Mouse (Mus musculus) C2C12 (cell line): ENCODE results near the gene Pkd1. TPM values are rescaled to one million over a fixed set of nuclear protein-coding genes. Genes with fewer than 3 reads are reported as not detected.

Source experiments
- H3K27me3 ChIP-seq: one replicate; pipeline ENCODE4 v1.6.1; 2011; ENCODE audit not compliant: control insufficient read depth, insufficient read depth, insufficient read length
- H3K36me3 ChIP-seq: one replicate; pipeline ENCODE4 v1.6.1; 2011; ENCODE audit not compliant: control insufficient read depth, insufficient read depth
- H3K4me3 ChIP-seq: one replicate; pipeline ENCODE4 v1.5.1; 2011; ENCODE audit warnings: mild to moderate bottlenecking, control low read depth; ENCODE audit not compliant: poor library complexity, insufficient read depth, severe bottlenecking
- H3K79me2 ChIP-seq: one replicate; pipeline ENCODE4 v1.6.1; 2011; ENCODE audit not compliant: control insufficient read depth, insufficient read depth
- H3K79me3 ChIP-seq: one replicate; pipeline ENCODE4 v1.6.1; 2011; ENCODE audit warnings: low read depth, control low read depth
- H3ac ChIP-seq: one replicate; pipeline ENCODE3; 2011; ENCODE audit warnings: low read depth; ENCODE audit not compliant: control insufficient read depth, insufficient read length
- CEBPB ChIP-seq: IDR thresholded peaks from one replicate; pipeline ENCODE4 v1.6.1; 2011; ENCODE audit warnings: low read depth, mild to moderate bottlenecking, control low read depth, moderate library complexity
- CTCF ChIP-seq: IDR thresholded peaks from one replicate; pipeline ENCODE4 v1.5.1; 2011; ENCODE audit not compliant: control insufficient read depth, insufficient read depth, insufficient read length
- FOSL1 ChIP-seq: IDR thresholded peaks from one replicate; pipeline ENCODE4 v1.8.0; 2011; ENCODE audit warnings: mild to moderate bottlenecking, low read length; ENCODE audit not compliant: poor library complexity, insufficient read depth, severe bottlenecking
- MAX ChIP-seq: IDR thresholded peaks from one replicate; pipeline ENCODE4 v1.6.1; 2011; ENCODE audit warnings: mild to moderate bottlenecking, control low read depth
- MYOD1 ChIP-seq: IDR thresholded peaks from one replicate; pipeline ENCODE4 v1.6.1; 2011; ENCODE audit warnings: low read depth; ENCODE audit not compliant: control insufficient read depth, insufficient read length
- MYOG ChIP-seq: IDR thresholded peaks from one replicate; pipeline ENCODE4 v1.6.1; 2011; ENCODE audit not compliant: control insufficient read depth, insufficient read length; ENCODE audit errors: extremely low read depth
- USF1 ChIP-seq: IDR thresholded peaks from one replicate; pipeline ENCODE4 v1.6.1; 2011; ENCODE audit warnings: low read depth, mild to moderate bottlenecking, control low read depth, moderate library complexity
- long read RNA-seq, 2 experiments: library from polyadenylated mRNA; unstranded; transcript quantifications; one replicate each; pipeline ENCODE4 v2.0.0; 2019 to 2020
- polyA plus RNA-seq: library from polyadenylated mRNA; unstranded; fragments of >200 nt; fragmentation: generic; extraction: Trizol; gene quantifications from one replicate; pipeline ENCODE4 v1.2.1, GENCODE M21; 2012; ENCODE audit warnings: missing spikeins

Gene Pkd1
- 50.6 TPM for polyA plus RNA-seq
- long read RNA-seq, experiment 1, partial matches to known transcripts, result 3 of 14 reads
- long read RNA-seq, experiment 1, other reads (novel, unspliced or antisense), result 11 of 14 reads
- long read RNA-seq, experiment 2, partial matches to known transcripts, result 22 of 34 reads
- long read RNA-seq, experiment 2, other reads (novel, unspliced or antisense), result 12 of 34 reads

DNA sequence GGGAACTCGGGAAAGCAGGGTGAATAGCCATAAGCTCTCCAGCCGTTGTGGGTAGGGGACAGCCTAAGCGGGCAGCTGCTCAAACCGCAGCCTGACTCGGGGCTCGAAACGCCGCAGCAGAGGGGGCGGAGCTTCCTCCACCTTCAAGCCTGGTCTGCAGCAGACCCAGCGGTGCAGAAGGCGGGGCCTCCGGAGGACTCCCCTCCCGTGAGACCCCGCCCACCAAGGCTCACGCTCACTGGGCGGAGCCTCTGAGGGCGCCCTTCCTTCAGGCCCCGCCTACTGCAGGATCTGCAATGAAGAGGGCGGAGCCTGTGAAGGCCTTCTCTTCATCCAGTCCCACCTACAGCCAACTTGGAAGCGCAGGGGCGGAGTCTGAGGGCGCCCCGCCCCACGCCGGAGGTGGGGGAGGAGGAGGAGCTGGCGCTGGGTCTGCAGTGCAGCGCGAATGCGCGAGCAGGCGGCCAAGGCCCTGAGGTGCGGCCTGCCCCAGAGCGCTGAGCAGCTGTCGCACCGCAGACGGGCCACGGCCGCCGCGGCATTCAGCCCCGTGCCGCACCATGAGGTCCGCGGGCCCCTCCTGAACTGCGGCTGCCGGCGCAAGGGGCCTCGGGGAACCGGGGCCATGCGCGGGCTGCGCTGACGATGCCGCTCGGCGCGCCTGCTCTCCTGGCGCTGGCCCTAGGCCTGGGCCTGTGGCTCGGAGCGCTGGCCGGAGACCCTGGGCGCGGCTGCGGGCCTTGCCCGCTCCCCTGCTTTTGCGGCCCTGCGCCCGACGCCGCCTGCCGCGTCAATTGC lies at the start of gene Pkd1:
TSS of gene Pkd1 (plus strand) at position 217 of the 798 bp plus-strand sequence.
- Histone ChIP-seq H3K79me2 (peaks cover 48% of the 10 kb centered on the region), H3K36me3 (peaks cover 7% of the 10 kb centered on the region), H3K27me3 (no peaks in the 10 kb centered on the region), H3K4me3 (peak within 1 kb of the TSS; percentile 42), H3ac (peak within 1 kb of the TSS; percentile 85), H3K79me3 (peaks cover 37% of the 10 kb centered on the region)
- TF ChIP-seq MYOD1, result peak; percentile 52
- no peak for TF ChIP-seq CTCF

DNA sequence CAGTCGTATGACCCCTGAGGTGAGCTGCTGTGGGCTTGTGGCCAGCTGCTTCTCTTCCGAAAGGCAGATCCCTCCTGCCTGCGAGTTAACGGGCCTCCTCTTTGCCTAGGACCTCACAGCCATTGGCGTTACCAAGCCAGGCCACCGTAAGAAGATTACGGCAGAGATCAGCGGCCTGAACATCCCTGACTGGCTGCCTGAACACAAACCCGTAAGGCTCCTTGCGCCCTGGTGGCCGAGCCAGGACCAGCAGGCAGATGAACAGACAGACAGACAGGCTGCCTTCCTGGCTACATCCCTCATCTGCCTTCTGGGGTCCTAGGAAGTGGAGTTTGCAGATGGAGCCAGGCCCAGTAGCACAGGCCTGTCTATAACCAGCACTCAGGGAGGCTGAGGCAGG lies 47.4 kb upstream of the Pkd1 start:
- H3ac ChIP-seq, result no peak overlapping the region
- H3K36me3 ChIP-seq, result no peaks in the 10 kb centered on the region
- H3K79me2 ChIP-seq, result no peaks in the 10 kb centered on the region

DNA sequence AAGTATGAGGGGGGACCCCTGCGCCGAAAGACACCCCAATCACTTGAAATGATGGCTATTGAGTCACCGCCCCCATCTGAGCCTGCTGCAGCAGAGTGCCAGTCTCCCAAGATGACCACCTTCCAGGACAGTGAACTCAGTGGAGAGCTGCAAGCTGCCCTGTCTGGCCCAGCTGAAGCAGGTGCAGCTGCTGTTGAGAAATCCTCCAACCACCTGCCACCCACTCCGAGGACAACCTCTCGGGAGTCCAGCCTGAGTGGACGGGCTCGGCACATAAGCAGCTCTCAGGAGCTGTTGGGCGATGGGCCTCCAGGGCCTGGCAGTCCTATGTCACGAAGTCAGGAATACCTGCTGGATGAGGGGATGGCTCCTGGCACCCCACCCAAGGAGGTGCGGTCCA lies 45.5 kb upstream of the Pkd1 start:
- Histone ChIP-seq H3ac (no peak overlapping the region), H3K4me3 (no peak overlapping the region), H3K79me2 (no peaks in the 10 kb centered on the region), H3K36me3 (peaks cover 12% of the 10 kb centered on the region), H3K27me3 (peaks cover 21% of the 10 kb centered on the region), H3K79me3 (no peaks in the 10 kb centered on the region)
- TF ChIP-seq FOSL1 (no peak), CEBPB (no peak), MYOD1 (no peak), MYOG (no peak), CTCF (no peak), MAX (no peak), USF1 (no peak)

More for the DNA sequence above, 47.4 kb upstream of the Pkd1 start:
- TF ChIP-seq MYOD1 (no peak), FOSL1 (no peak), USF1 (no peak), CTCF (no peak), CEBPB (no peak), MYOG (no peak), MAX (no peak)
- no peak overlapping the region for H3K4me3 ChIP-seq
- peaks cover 37% of the 10 kb centered on the region for H3K27me3 ChIP-seq
- H3K79me3 ChIP-seq, result no peaks in the 10 kb centered on the region

DNA sequence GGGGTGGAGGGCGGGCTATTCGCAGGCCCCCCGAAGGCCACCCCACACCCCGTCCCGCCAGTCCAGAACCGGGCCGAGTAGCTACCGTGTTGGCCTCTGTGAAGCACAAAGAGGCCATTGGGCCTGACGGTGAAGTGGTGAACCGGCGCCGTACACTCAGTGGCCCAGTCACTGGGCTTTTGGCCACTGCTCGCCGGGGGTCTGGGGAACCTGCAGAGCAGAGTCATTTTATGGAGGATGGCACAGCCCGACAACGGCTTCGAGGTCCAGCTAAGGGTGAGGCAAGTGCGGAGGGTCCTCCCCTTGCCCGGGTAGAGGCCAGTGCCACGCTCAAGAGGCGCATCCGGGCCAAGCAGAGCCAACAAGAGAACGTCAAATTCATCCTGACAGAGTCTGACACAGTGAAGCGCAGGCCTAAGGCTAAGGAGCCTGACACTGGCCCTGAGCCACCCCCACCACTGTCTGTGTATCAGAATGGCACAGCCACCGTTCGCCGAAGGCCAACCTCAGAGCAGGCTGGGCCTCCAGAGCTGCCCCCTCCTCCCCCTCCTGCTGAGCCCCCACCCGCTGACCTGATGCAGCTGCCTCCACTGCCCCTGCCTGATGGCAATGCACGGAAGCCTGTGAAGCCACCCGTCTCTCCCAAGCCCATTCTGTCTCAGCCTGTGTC lies 44.2 kb upstream of the Pkd1 start:
- H3K79me3 ChIP-seq, result no peaks in the 10 kb centered on the region
- no peak overlapping the region for H3K4me3 ChIP-seq
- no peak overlapping the region for H3ac ChIP-seq
- H3K36me3 ChIP-seq, result peaks cover 24% of the 10 kb centered on the region
- H3K27me3 ChIP-seq, result peaks cover 8% of the 10 kb centered on the region
- no peaks in the 10 kb centered on the region for H3K79me2 ChIP-seq
- TF ChIP-seq CEBPB (no peak), FOSL1 (no peak), MYOD1 (no peak), MYOG (no peak), MAX (no peak), USF1 (no peak), CTCF (no peak)

DNA sequence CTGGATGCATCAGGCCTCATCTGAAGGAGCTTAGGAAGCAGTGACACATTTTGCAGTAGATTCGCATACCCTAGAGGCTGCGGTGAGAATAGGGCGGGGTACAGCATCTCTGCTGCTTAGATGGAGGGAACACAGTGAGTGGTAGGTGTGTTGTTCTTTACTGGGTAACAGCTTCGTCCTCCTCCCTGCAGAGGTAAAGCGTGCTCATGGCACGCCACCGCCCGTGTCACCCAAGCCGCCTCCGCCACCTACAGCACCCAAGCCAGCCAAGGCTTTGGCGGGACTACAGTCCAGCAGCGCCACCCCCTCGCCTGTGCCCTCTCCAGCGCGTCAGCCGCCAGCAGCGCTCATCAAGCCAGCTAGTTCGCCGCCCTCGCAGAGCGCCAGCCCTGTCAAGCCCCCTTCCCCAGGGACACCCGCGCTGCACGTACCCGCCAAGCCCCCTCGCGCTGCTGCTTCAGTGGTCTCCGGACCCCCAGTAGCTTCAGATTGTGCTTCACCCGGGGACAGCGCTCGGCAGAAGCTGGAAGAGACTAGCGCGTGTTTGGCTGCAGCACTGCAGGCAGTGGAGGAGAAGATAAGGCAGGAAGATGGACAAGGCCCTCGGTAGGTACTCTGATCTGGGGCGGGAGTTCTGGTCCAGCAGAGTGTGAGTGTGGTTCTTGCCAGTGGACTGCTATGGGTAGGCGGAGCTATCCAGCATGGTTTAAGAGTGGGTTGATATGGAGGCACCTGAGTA lies 43.1 kb upstream of the Pkd1 start:
- no peak for TF ChIP-seq MAX
- TF ChIP-seq FOSL1, result no peak
- TF ChIP-seq USF1, result no peak
- TF ChIP-seq CEBPB, result no peak
- TF ChIP-seq MYOG, result no peak
- no peak for TF ChIP-seq CTCF
- no peak for TF ChIP-seq MYOD1
- H3K4me3 ChIP-seq, result no peak overlapping the region
- H3K79me3 ChIP-seq, result no peaks in the 10 kb centered on the region
- H3K36me3 ChIP-seq, result peaks cover 34% of the 10 kb centered on the region
- peaks cover 2% of the 10 kb centered on the region for H3K27me3 ChIP-seq
- H3ac ChIP-seq, result no peak overlapping the region
- no peaks in the 10 kb centered on the region for H3K79me2 ChIP-seq

DNA sequence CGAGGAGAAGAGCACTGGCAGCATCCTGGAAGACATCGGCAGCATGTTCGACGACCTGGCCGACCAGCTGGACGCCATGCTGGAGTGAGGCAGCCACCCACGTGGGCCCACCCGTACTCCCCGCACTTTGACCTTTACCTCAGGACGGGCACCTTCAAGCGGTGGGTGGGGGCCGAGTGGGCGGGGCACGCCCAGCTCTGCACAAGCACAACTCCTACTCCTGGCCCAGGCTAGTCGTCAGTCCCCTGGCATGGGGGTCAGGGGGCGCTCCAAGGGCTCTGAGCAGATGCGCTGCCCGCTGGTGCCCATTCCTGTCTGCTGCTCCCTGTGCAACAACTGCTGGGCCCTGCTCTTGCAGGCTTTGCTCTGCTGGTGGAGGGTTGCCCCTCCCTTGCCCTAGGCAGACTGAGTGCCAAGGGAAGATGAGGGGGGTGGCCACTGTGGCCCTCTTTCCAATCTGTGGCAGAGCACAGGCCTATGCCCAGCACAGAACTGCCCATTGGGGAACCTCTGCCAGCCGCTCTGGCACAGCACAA lies 42.4 kb upstream of the Pkd1 start:
- H3K36me3 ChIP-seq, result peaks cover 35% of the 10 kb centered on the region
- H3K79me2 ChIP-seq, result no peaks in the 10 kb centered on the region
- H3K4me3 ChIP-seq, result no peak overlapping the region
- H3ac ChIP-seq, result no peak overlapping the region
- H3K79me3 ChIP-seq, result no peaks in the 10 kb centered on the region
- H3K27me3 ChIP-seq, result no peaks in the 10 kb centered on the region
- TF ChIP-seq USF1 (no peak), MYOG (no peak), MYOD1 (no peak), FOSL1 (no peak), CEBPB (no peak), MAX (no peak), CTCF (no peak)
